Mouse (Mus musculus) stomach, embryonic 14.5 days (tissue): ENCODE results near the gene Gh. TPM values are rescaled to one million over a fixed set of nuclear protein-coding genes. Genes with fewer than 3 reads are reported as not detected.

Source experiments
- ATAC-seq: fragments of 200-750 bp; cut with Nextera tagmentation; 2 replicates; pipeline ENCODE4 v1.8.0; 2017; ENCODE audit warnings: low read depth, moderate TSS enrichment; ENCODE audit not compliant: insufficient number of reproducible peaks, insufficient read depth, low FRiP score
- H3K27ac ChIP-seq: fragments of 300-500 bp; sonication (generic); 2 replicates; pipeline ENCODE4 v1.5.1; 2014; ENCODE audit warnings: mild to moderate bottlenecking, low read length, moderate library complexity, mixed read lengths
- H3K27me3 ChIP-seq: fragments of 300-500 bp; sonication (generic); 2 replicates; pipeline ENCODE4 v1.6.1; 2014; ENCODE audit warnings: low read length, control low read depth, mixed read lengths; ENCODE audit not compliant: control insufficient read depth, insufficient read depth
- H3K36me3 ChIP-seq: fragments of 300-500 bp; sonication (generic); 2 replicates; pipeline ENCODE4 v1.6.1; 2014; ENCODE audit warnings: mild to moderate bottlenecking, control low read depth, low read length, moderate library complexity, mixed read lengths; ENCODE audit not compliant: control insufficient read depth, insufficient read depth
- H3K4me1 ChIP-seq: fragments of 300-500 bp; sonication (generic); 2 replicates; pipeline ENCODE4 v1.6.1; 2014; ENCODE audit warnings: low read length, control low read depth, mixed read lengths; ENCODE audit not compliant: control insufficient read depth, insufficient read depth
- H3K4me2 ChIP-seq: fragments of 300-500 bp; sonication (generic); replicated peaks from 2 replicates; pipeline ENCODE4 v1.6.1; 2014; ENCODE audit warnings: low read depth, low read length, control low read depth
- H3K4me3 ChIP-seq: fragments of 300-500 bp; sonication (generic); 2 replicates; pipeline ENCODE4 v1.5.1; 2014; ENCODE audit warnings: low read depth, low read length, control low read depth
- H3K9ac ChIP-seq: fragments of 300-500 bp; sonication (generic); replicated peaks from 2 replicates; pipeline ENCODE4 v1.6.1; 2014; ENCODE audit warnings: low read depth, mild to moderate bottlenecking, control low read depth, low read length, moderate library complexity, mixed read lengths
- H3K9me3 ChIP-seq: fragments of 300-500 bp; sonication (generic); 2 replicates; pipeline ENCODE4 v1.6.1; 2016; ENCODE audit warnings: low read depth, low read length, control low read depth; ENCODE audit not compliant: control insufficient read depth
- WGBS: fragments of 180-500 bp; shearing (Covaris S2); extraction: QIAGEN DNeasy Blood & Tissue Kit; methylation state at CpG from one replicate; pipeline ENCODE4 v1.1.7; 2014; 5-methylcytosine and 5-hydroxymethylcytosine counted together
- polyA plus RNA-seq: library from polyadenylated mRNA; unstranded; fragments of >200 nt; fragmentation: Nextera tagmentation; extraction: Ambion mirVana; gene quantifications from 2 replicates; pipeline ENCODE4 v1.2.1, GENCODE M21; 2014

The Gh gene
- polyA plus RNA-seq, 1 experiment from 2014 or later = not detected

GRCm38 (mm10) chr11:106266431-106266830, 35.2 kb downstream of the Gh start:
- no peak overlapping the region for H3K27ac ChIP-seq
- H3K27me3 ChIP-seq = no peaks in the 10 kb centered on the region
- peaks cover 56% of the 10 kb centered on the region for H3K36me3 ChIP-seq
- H3K4me1 ChIP-seq = peaks cover 36% of the 10 kb centered on the region
- H3K4me2 ChIP-seq = no peak overlapping the region
- no peak overlapping the region for H3K9ac ChIP-seq
- no peak overlapping the region for H3K4me3 ChIP-seq
- WGBS = 90% methylated on average over 10 of the region's 10 CpGs
- ATAC-seq = no peak
- no peaks in the 10 kb centered on the region for H3K9me3 ChIP-seq

- Histone ChIP-seq H3K27ac (no peak overlapping the region), H3K4me1 (peaks cover 29% of the 10 kb centered on the region), H3K36me3 (peaks cover 61% of the 10 kb centered on the region), H3K4me2 (no peak overlapping the region), H3K4me3 (no peak overlapping the region), H3K9ac (no peak overlapping the region), H3K9me3 (no peaks in the 10 kb centered on the region), H3K27me3 (no peaks in the 10 kb centered on the region)
- WGBS = 91% methylated on average over 4 of the region's 4 CpGs
- no peak for ATAC-seq
Measured at GRCm38 (mm10) chr11:106265570-106265969, 36.1 kb downstream of the Gh start.

- ATAC-seq = no peak
- no peak overlapping the region for H3K4me3 ChIP-seq
- no peak overlapping the region for H3K4me2 ChIP-seq
- no peak overlapping the region for H3K9ac ChIP-seq
- WGBS = 87% methylated on average over 15 of the region's 15 CpGs
- H3K27ac ChIP-seq = no peak overlapping the region
- no peaks in the 10 kb centered on the region for H3K27me3 ChIP-seq
- peaks cover 25% of the 10 kb centered on the region for H3K4me1 ChIP-seq
- H3K9me3 ChIP-seq = no peaks in the 10 kb centered on the region
- peaks cover 61% of the 10 kb centered on the region for H3K36me3 ChIP-seq
Measured at GRCm38 (mm10) chr11:106264988-106265387, 36.7 kb downstream of the Gh start.

- no peak for ATAC-seq
- H3K4me3 ChIP-seq = no peak overlapping the region
- H3K9ac ChIP-seq = no peak overlapping the region
- WGBS = 91% methylated on average over 9 of the region's 9 CpGs
- H3K9me3 ChIP-seq = no peaks in the 10 kb centered on the region
- peaks cover 67% of the 10 kb centered on the region for H3K36me3 ChIP-seq
- no peak overlapping the region for H3K4me2 ChIP-seq
- peaks cover 18% of the 10 kb centered on the region for H3K4me1 ChIP-seq
- no peaks in the 10 kb centered on the region for H3K27me3 ChIP-seq
- no peak overlapping the region for H3K27ac ChIP-seq
Measured at GRCm38 (mm10) chr11:106263963-106264362, 37.7 kb downstream of the Gh start.

GRCm38 (mm10) chr11:106260826-106261450, 40.7 kb downstream of the Gh start:
- peaks cover 63% of the 10 kb centered on the region for H3K36me3 ChIP-seq
- ATAC-seq = no peak
- 77% methylated on average over 14 of the region's 14 CpGs for whole genome bisulfite sequencing

GRCm38 (mm10) chr11:106256775-106257174, 44.9 kb downstream of the Gh start:
- 55% methylated on average over 5 of the region's 5 CpGs for WGBS
- peaks cover 39% of the 10 kb centered on the region for H3K36me3 ChIP-seq

More at GRCm38 (mm10) chr11:106260826-106261450, 40.7 kb downstream of the Gh start:
- Histone ChIP-seq H3K4me3 (no peak overlapping the region), H3K4me2 (no peak overlapping the region), H3K4me1 (peaks cover 11% of the 10 kb centered on the region; the same call in 1 of the 2 replicates), H3K27ac (no peak overlapping the region), H3K9me3 (no peaks in the 10 kb centered on the region), H3K27me3 (no peaks in the 10 kb centered on the region), H3K9ac (no peak overlapping the region)

GRCm38 (mm10) chr11:106255685-106256451, 45.8 kb downstream of the Gh start, which contains the start of the genes Ftsj3 and Psmc5:
Ftsj3 (minus strand) TSS chr11:106256079.
Psmc5 (plus strand) TSS chr11:106256154.
- under 1% methylated on average over 42 of the region's 42 CpGs for WGBS
- H3K9ac ChIP-seq = peak within 1 kb of the TSS; percentile 73
- no peaks in the 10 kb centered on the region for H3K27me3 ChIP-seq
- peak; percentile 95 for ATAC-seq
- H3K36me3 ChIP-seq = peaks cover 40% of the 10 kb centered on the region
- H3K4me2 ChIP-seq = peak within 1 kb of the TSS; percentile 94
- H3K4me1 ChIP-seq = peaks cover 17% of the 10 kb centered on the region
- no peaks in the 10 kb centered on the region for H3K9me3 ChIP-seq
- peak within 1 kb of the TSS; percentile 77 for H3K4me3 ChIP-seq
- H3K27ac ChIP-seq = peak within 1 kb of the TSS; percentile 67; the same call in 1 of the 2 replicates

More at GRCm38 (mm10) chr11:106256775-106257174, 44.9 kb downstream of the Gh start:
- H3K4me1 ChIP-seq = peaks cover 17% of the 10 kb centered on the region
- H3K27me3 ChIP-seq = no peaks in the 10 kb centered on the region
- H3K4me2 ChIP-seq = peak overlapping the region; percentile 94
- peak overlapping the region; percentile 73; the same call in 1 of the 2 replicates for H3K9ac ChIP-seq
- no peaks in the 10 kb centered on the region for H3K9me3 ChIP-seq
- H3K27ac ChIP-seq = no peak overlapping the region; the same call in 1 of the 2 replicates
- H3K4me3 ChIP-seq = peak overlapping the region; percentile 77
- ATAC-seq = no peak

GRCm38 (mm10) chr11:106255174-106255573, 46.5 kb downstream of the Gh start:
- peak overlapping the region; percentile 67; the same call in 1 of the 2 replicates for H3K27ac ChIP-seq
- no peaks in the 10 kb centered on the region for H3K9me3 ChIP-seq
- peak overlapping the region; percentile 94 for H3K4me2 ChIP-seq
- H3K4me3 ChIP-seq = peak overlapping the region; percentile 77
- H3K27me3 ChIP-seq = no peaks in the 10 kb centered on the region
- no peak for ATAC-seq
- H3K36me3 ChIP-seq = peaks cover 47% of the 10 kb centered on the region
- WGBS = 2% methylated on average over 22 of the region's 22 CpGs
- H3K4me1 ChIP-seq = peaks cover 17% of the 10 kb centered on the region
- peak overlapping the region; percentile 73 for H3K9ac ChIP-seq
